Mouse (Mus musculus): ENCODE results near the gene Usp4.

Gene Usp4

GRCm38 (mm10) chr9:108347540-108348289 is at the start of gene Usp4:
TSS of gene Usp4 (plus strand) at chr9:108347853.
- CTCF ChIA-PET: interaction anchor here (0.7 to 1.1 kb wide), 5 partner anchors 11 to 643 kb away, joined by 3 to 7 read pairs (median 4); no protein-coding TSS in a partner anchor

DNA sequence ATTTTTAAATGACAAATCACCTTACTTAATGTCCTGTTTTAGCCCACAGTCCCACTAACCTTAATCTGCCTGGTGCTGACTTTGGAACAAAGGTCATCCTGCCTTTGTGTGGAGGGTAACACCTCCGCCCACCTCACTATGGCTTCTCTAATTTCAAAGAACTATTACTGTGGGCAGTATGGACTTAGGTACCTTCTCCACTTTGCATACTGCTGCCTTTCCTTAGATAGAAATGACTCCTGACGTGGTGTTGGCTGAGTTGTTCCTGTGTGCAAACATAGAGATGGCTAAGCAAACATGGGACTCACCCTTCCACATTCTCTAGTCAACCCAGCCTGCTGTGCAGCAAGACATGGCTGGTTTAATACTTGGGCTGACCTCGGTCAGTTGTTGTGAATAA is 45.8 kb upstream of the Usp4 start:
- CTCF ChIA-PET: no interaction called here

- CTCF ChIA-PET: interaction anchor here (0.5 kb wide), 1 partner anchor 34 kb away, joined by 3 read pairs; no protein-coding TSS in a partner anchor
These were observed 42.9 kb upstream of the Usp4 start for GRCm38 (mm10) chr9:108304716-108305115.

DNA sequence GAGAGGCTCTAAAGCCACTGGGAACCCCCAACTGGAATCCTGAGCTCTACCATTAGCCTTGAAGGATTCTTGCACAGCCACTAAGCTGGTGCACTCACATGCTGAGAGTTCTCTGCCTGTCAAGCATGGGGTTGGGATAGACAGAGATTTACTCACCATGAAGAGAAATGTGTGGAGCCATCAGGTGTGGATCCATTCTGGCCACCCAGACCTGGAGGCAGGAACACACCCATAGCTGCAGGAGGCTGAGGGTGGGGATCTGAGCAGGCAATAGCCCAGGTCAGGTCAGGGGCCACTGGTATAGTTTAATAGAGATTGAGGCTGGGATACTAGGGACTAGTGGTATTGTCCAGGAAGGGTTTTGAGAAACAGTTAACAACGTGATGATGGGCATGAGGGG is 42.5 kb upstream of the Usp4 start:
- CTCF ChIA-PET: interaction anchor here (0.5 kb wide), 1 partner anchor 33 kb away, joined by 3 read pairs; no protein-coding TSS in a partner anchor

- CTCF ChIA-PET: no interaction called here
These were observed 41.8 kb upstream of the Usp4 start, which contains the start of the genes Rhoa and Tcta for GRCm38 (mm10) chr9:108305629-108306520. TSS of gene Rhoa (plus strand) at chr9:108306129. TSS of gene Tcta (minus strand) at chr9:108306160.

DNA sequence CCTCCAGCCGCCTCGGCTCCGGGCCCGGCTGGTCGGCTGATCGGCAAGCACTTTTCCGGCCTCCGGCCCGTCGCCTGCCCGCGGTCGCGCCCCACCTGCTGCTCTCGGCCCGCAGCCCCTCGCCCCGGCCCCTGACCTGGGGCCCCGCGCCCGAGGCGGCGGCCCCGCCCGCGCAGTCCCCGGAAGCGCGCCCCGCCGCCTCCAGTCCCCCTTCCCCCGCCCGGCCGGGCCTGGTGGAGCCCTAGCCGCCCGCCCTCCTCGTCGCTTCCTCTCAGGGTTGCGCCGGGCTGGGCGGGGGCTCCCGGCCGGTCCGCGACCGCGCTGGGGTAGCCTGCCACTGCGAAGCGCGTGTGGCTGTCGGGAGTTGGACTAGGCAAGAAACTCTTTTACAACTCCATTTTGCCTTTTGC is 41.1 kb upstream of the Usp4 start:
- CTCF ChIA-PET: no interaction called here

- CTCF ChIA-PET: interaction anchor here (0.6 to 0.9 kb wide), 3 partner anchors 15 to 41 kb away, joined by 3 read pairs; partner anchors contain the start of genes Nicn1 and Usp4
These were observed 40.4 kb upstream of the Usp4 start for GRCm38 (mm10) chr9:108307021-108307807.

DNA sequence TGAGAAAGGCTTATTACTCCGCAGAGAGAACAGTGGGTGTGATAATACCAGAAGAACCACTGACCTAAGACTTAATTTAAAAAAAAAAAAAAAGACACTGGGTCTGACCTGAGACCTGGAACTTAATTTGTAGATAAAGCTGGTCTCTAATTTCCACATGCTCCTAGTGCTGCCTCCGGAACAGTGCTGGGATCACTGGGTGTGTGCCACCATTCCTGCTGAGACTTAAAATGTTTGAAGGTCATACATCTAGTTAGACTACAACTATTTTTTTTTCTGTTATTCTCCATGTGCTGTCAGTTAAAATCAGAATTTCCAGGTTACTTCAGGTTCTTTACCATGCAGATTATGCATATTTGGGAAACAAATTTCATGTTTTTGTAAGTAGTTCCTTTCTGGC is 39.5 kb upstream of the Usp4 start:
- CTCF ChIA-PET: interaction anchor here (0.6 to 0.9 kb wide), 3 partner anchors 16 to 42 kb away, joined by 3 to 4 read pairs (median 3); partner anchors contain the start of gene Usp4

DNA sequence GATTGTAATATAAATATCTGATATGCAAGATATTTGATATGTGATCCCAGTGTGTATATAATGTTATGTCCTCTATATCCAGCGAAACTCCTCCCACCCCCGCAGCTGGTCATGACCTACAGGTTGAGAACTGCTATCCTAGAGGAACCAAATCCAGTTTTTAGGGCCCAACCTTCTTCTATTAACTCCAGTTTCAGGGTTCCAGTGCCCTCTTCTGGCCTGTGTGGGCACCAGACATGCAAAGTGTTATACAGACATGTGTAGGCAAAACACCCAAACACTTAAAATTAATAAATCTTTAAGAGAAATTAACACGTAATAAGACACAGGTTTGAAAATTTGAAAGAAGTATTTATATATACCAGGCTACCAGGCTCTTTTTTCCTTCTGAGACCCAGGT is 30.1 kb upstream of the Usp4 start:
- CTCF ChIA-PET: no interaction called here

GRCm38 (mm10) chr9:108318462-108318861 is 29.2 kb upstream of the Usp4 start:
- CTCF ChIA-PET: interaction anchor here (1.0 kb wide), 1 partner anchor 9 kb away, joined by 3 read pairs; no protein-coding TSS in a partner anchor

DNA sequence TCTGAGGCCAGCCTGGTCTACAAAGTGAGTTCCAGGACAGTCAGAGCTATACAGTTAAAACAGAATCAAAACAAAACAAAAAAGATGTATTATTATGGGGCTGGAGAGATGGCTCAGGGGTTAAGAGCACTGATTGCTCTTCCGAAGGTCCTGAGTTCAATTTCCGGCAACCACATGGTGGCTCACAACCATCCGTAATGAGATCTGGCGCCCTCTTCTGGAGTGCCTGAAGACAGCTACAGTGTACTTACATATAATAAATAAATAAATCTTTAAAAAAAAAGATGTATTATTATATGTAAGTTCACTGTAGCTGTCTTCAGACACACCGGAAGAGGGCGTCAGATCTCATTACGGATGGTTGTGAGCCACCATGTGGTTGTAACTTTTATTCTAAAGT is 25.6 kb upstream of the Usp4 start:
- CTCF ChIA-PET: interaction anchor here (0.7 kb wide), 1 partner anchor 20 kb away, joined by 3 read pairs; no protein-coding TSS in a partner anchor

DNA sequence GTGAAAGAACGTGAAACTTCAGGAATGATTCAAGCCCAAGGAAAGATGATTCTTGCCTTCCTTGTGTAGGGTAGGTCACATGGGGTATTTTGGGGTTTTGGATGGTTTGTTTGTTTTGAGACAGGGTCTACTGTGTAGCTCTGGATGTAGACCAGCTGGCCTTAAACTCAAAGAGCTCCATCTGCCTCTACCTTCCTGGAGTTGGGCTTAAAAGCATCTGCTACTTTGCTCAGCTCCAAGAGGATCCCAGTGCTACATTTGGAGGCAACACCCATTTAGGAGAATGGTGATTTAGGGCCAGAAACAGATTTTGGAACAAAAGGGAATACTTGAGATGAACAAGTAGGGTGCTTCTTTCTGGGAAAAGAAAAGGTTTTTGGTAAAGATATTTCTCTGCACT is 22.9 kb upstream of the Usp4 start:
- CTCF ChIA-PET: no interaction called here

DNA sequence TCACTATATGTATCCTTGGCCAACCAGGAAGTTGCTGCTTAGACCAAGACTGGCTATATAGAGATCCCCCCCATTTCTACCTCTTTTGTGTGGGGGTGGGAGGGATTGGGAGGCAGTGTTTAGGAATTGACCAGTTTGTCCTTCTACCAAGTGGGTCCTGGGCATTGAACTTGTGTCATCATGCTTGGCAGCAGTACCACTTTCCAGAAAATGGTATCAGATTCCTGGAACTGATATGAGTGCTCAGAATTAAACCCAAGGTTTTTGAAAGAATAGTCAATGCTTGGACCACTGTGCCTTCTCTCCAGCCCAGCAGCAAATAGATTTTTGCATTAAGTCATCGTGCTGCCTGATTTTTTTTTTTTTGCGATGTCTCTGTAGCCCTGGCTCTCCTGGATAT is 21.8 kb upstream of the Usp4 start:
- CTCF ChIA-PET: interaction anchor here (0.7 kb wide), 1 partner anchor 8 kb away, joined by 4 read pairs; no protein-coding TSS in a partner anchor

- CTCF ChIA-PET: interaction anchor here (0.7 to 0.9 kb wide), 2 partner anchors 33 to 54 kb away, joined by 3 read pairs; no protein-coding TSS in a partner anchor
These were observed 9.7 kb upstream of the Usp4 start for GRCm38 (mm10) chr9:108337848-108338550.

GRCm38 (mm10) chr9:108338551-108338885 is 9.1 kb upstream of the Usp4 start:
- CTCF ChIA-PET: interaction anchor here (0.7 to 0.9 kb wide), 2 partner anchors 34 to 54 kb away, joined by 3 read pairs; no protein-coding TSS in a partner anchor

DNA sequence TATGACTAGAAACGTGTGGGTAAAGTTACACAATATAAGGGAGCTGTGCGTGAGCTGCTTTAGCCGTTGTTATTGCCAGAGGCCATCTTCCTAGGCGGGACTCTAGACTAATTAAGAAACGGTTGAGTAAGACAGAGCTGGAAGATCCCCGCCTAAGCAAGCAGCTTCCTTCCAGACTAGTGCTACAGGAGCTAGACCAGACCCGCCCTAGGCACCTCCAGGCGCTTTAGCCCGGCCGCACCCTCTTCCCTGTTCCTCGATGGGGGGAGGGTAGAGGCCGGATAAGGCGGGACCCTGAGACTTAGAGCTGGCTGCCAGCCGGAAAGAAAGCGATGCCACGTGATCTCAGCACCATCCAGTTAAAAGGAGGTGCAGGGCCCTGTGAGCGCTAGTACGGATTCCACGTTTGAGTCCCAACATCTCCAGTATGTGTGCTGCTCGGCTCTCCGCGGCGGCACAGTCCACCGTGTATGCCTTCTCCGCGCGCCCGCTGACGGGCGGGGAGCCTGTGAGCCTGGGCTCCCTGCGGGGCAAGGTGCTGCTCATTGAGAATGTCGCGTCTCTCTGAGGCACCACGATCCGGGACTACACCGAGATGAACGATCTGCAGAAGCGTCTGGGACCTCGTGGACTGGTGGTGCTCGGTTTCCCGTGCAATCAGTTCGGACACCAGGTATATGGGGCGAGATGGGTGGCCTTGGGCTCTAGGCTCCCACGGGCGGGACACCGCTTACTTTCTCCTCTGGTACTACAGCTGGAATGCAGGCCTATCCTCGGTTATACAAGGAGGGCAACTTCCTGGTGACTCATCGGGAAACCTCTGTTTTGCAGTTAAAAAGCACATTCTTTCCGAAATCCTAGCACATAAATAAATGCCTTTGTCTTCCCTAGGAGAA is 8.5 kb upstream of the Usp4 start, which contains the start of gene Gpx1:
TSS of gene Gpx1 (plus strand) at position 18 of the 896 bp plus-strand sequence.
- CTCF ChIA-PET: interaction anchor here (0.9 kb wide), 1 partner anchor 55 kb away, joined by 3 read pairs; no protein-coding TSS in a partner anchor

GRCm38 (mm10) chr9:108339886-108340257 is 7.8 kb upstream of the Usp4 start:
- CTCF ChIA-PET: no interaction called here

DNA sequence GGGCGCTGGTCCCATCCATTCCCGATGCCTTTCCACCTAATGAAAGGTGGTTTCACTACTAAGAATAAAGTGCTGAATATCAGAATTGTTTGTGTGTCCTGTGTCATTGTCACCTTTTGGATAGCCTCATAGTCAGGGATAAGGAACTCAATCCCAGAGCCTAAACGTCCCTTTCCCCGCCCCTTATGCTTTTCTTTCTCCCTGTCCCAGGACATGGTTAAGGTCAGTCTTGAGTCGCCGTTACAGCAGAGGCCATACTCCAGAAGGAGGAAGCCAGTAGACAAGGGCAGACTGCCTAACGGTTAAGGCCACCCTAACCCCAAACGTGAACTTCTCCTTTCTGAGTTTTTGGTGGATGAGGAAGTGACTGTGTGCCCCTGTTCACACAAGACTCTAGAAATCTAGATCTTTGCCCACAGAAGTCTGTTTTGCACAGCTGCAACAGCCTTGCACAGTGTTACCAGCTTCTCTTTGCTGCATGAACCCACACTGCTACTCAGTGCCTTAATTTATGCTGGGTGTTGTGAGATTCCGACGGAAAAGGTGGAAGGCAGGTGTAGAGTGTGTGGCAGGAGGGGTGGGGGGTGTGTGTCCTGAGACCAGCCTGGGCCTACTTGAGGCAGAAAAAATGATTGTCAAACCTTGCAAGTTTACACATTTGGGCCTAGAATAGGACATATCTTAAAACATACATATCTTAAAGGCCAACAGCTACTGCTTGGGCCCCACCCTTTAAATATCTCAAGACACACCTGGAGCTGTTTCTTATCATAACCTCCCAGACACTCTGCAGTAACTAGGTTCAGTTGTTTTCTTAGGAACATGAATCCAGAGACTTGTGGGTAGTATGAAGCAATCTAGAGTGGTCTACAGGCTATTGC is 7.2 kb upstream of the Usp4 start:
- CTCF ChIA-PET: no interaction called here

DNA sequence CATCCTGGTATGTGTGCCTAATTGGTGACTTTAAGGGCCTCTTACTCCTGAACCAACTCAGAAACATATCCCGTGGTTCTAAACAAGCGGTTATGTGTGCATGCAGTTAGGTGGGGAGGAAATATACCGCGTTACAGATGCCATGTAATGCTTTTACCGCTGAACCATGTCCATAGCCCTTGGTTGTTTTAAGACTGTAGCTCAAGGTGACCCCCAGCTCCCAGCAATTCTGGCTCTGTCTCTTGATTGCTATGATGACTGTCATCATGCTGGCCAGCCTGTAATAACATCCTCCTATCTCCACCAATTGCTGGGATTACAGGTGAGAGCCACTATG is 6.5 kb upstream of the Usp4 start:
- CTCF ChIA-PET: no interaction called here

All from spleen, embryonic (tissue).